In the genomic region with DNA sequence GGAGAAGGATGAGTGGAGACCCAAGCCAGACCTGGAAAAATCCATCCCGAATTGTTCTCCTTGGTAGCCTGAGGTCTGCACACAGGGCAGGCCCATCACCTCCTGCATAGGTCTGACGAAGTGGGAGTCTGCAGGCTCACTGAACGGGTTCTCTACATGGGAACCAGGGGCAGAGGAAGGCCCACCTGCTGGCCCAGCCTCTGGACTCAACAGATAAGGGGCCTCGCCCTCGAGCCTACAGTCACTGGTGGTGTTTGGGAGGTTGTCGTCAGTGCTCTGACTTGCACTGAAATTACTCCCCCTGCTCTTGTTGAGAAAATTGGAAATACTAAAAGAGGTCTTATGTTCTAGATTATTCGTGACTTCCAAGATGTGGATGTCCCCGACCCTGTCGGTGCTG, we compare ENCODE assay signal across 24 mouse cellular contexts. TPM values are rescaled to one million over a fixed set of nuclear protein-coding genes. Genes with fewer than 3 reads are reported as not detected.
DNase-seq lines count a peak whose midpoint lies in the region; ATAC-seq and TF ChIP-seq lines count a peak whose summit lies in the region.
"Had no signal": no experiment of that assay in that cellular context is flagged by ENCODE, and none has a peak within 500 bp of the region (broad histone marks: within the 10 kb centered on the region; RNA-seq: fewer than 3 reads in every experiment).

No protein-coding gene starts in this region.

- no peaks in the 10 kb centered on the region for H3K27me3 ChIP-seq in heart, embryonic 11.5 days (ENCODE audit: control insufficient read depth, insufficient read depth, low read length)
- no peaks in the 10 kb centered on the region for H3K27me3 ChIP-seq in liver, embryonic 16.5 days (ENCODE audit: control insufficient read depth, insufficient read depth, low read depth, low read length)
- H3K27me3 ChIP-seq: CH12.LX; embryonic facial prominence, embryonic 12.5 days; midbrain, embryonic 15.5 days had no signal

- 0 out of 2 replicates have a peak, but pooled peaks cover 4% of the 10 kb centered on the region for H3K4me1 ChIP-seq in heart, embryonic 11.5 days (ENCODE audit: control insufficient read depth, insufficient read depth, low read length)
- H3K4me1 ChIP-seq in bone marrow, adult 2 months (ENCODE audit: control insufficient read depth, insufficient read depth, low read length) = no peaks in the 10 kb centered on the region; the same call in 1 of the 2 replicates
- peaks cover 22% of the 10 kb centered on the region for H3K4me1 ChIP-seq in liver, embryonic 16.5 days (ENCODE audit: control insufficient read depth, low read depth, low read length)
- H3K4me1 ChIP-seq: embryonic facial prominence, embryonic 12.5 days; forebrain, embryonic 10.5 days; limb, embryonic 10.5 days had no signal

- no peak overlapping the region for H3K4me2 ChIP-seq in heart, embryonic 11.5 days
- H3K4me2 ChIP-seq in liver, embryonic 16.5 days (ENCODE audit: low read depth, low read length) = peak overlapping the region; percentile 53
- H3K4me2 ChIP-seq: embryonic facial prominence, embryonic 12.5 days; midbrain, embryonic 15.5 days had no signal

- DNase-seq in heart, adult 8-10 months (ENCODE audit: low spot score) = no peak
- DNase-seq in lung, postnatal 25 days (ENCODE audit: low spot score) = no peak
- no peak for DNase-seq in kidney, postnatal 25 days
- no peak for DNase-seq in cerebellum, adult 11 months
- DNase-seq: adrenal gland, postnatal 10 days; cerebellum, postnatal 14 days; gastrocnemius, postnatal 36 days; lung, adult 2 months; retina, postnatal 1 day; right cerebral cortex, postnatal 4 days; thymus, adult 2 months had no signal

- peak overlapping the region; percentile 57; the same call in 1 of the 2 replicates for H3K27ac ChIP-seq in heart, embryonic 11.5 days (ENCODE audit: low read depth, low read length)
- H3K27ac ChIP-seq in bone marrow, adult 2 months (ENCODE audit: control insufficient read depth, insufficient read depth, low read depth, low read length, poor library complexity) = peak overlapping the region; percentile 47
- H3K27ac ChIP-seq in liver, embryonic 16.5 days (ENCODE audit: low read length) = peak overlapping the region; percentile 80
- H3K27ac ChIP-seq: embryonic facial prominence, embryonic 12.5 days; forebrain, embryonic 10.5 days; kidney, postnatal 0 days; left cerebral cortex, adult 2 months; limb, embryonic 10.5 days; macrophage; midbrain, embryonic 15.5 days had no signal

- no peak for TF ChIP-seq CTCF in bone marrow, adult 2 months (IDR thresholded peaks at IDR 0.05; ENCODE audit: control insufficient read depth, insufficient read depth, low read length)

- no peak overlapping the region for H3K9ac ChIP-seq in heart, embryonic 11.5 days (ENCODE audit: low read depth, low read length)
- H3K9ac ChIP-seq in liver, embryonic 16.5 days (ENCODE audit: low read depth, low read length) = peak overlapping the region; percentile 48; the same call in 1 of the 2 replicates
- H3K9ac ChIP-seq: embryonic facial prominence, embryonic 12.5 days; midbrain, embryonic 15.5 days had no signal

- WGBS in heart, embryonic 11.5 days (ENCODE audit: insufficient replicate concordance) = 74% methylated on average over 9 of the region's 9 CpGs
- WGBS in bone marrow, adult 2 months = 68% methylated on average over 9 of the region's 9 CpGs
- WGBS in liver, embryonic 16.5 days (ENCODE audit: insufficient replicate concordance) = 36% methylated on average over 9 of the region's 9 CpGs

- TF ChIP-seq POLR2A in bone marrow, adult 2 months (IDR thresholded peaks at IDR 0.05; ENCODE audit: borderline replicate concordance, control insufficient read depth, low read depth, low read length) = no peak

- peak; percentile 87 for ATAC-seq in heart, embryonic 11.5 days (replicated peaks; ENCODE audit: insufficient number of reproducible peaks, low FRiP score, low TSS enrichment)
- ATAC-seq in erythroid progenitor cell, adult 5-6 weeks (replicated peaks; ENCODE audit: low FRiP score, poor library complexity, severe bottlenecking) = peak; percentile 97
- peak; percentile 96 for ATAC-seq in liver, embryonic 16.5 days (ENCODE audit: low read depth)
- ATAC-seq: inflammation-experienced regulatory T-cells, adult 6 months; midbrain, embryonic 15.5 days had no signal

- H3K4me3 ChIP-seq in heart, embryonic 11.5 days (ENCODE audit: low read depth, low read length) = no peak overlapping the region
- H3K4me3 ChIP-seq in bone marrow, adult 2 months (replicated peaks; ENCODE audit: control insufficient read depth, low read depth, low read length) = no peak overlapping the region
- peak overlapping the region; percentile 14; the same call in 1 of the 2 replicates for H3K4me3 ChIP-seq in liver, embryonic 16.5 days (ENCODE audit: low read depth, low read length)
- H3K4me3 ChIP-seq: embryonic facial prominence, embryonic 12.5 days; forebrain, embryonic 10.5 days; left cerebral cortex, adult 2 months; limb, embryonic 10.5 days; midbrain, embryonic 15.5 days had no signal

- H3K36me3 ChIP-seq in heart, embryonic 11.5 days (ENCODE audit: control insufficient read depth, insufficient read depth, low read length) = peaks cover 12% of the 10 kb centered on the region
- H3K36me3 ChIP-seq in liver, embryonic 16.5 days (ENCODE audit: control insufficient read depth, insufficient read depth) = peaks cover 19% of the 10 kb centered on the region

- H3K9me3 ChIP-seq in heart, embryonic 11.5 days (replicated peaks; ENCODE audit: control insufficient read depth, low read length) = no peaks in the 10 kb centered on the region
- H3K9me3 ChIP-seq in liver, embryonic 16.5 days (replicated peaks; ENCODE audit: control insufficient read depth, low read length) = no peaks in the 10 kb centered on the region
- H3K9me3 ChIP-seq: embryonic facial prominence, embryonic 12.5 days; forebrain, embryonic 10.5 days; limb, embryonic 10.5 days; midbrain, embryonic 15.5 days had no signal

RNA-seq across cellular contexts. Expression of a gene that starts 12.7 kb away (rescaled TPM):
- polyA plus RNA-seq in heart, embryonic 11.5 days (2014; fragmentation: Nextera tagmentation; extraction: Ambion mirVana) = 84.3 and 87.9 TPM in 2 replicates
- total RNA-seq in heart, adult 8-10 months (2022) = 10 to 100 TPM; 34.0 to 54.1 (median 44.9) TPM
- polyA plus RNA-seq in bone marrow, adult 2 months (2011; ENCODE audit: insufficient read depth, insufficient read length, low replicate concordance, missing spikeins) = 5.9 and 8.7 TPM in 2 replicates
- total RNA-seq in erythroid progenitor cell, adult 5-6 weeks (2015; ENCODE audit: low replicate concordance) = 2.5 TPM in 1 of 2 replicates, not detected in the other
- 3.2 and 14.9 TPM in 2 replicates for total RNA-seq in erythroid progenitor cell, adult 5-6 weeks (2017; ENCODE audit: low replicate concordance)
- 165 and 179 TPM in 2 replicates for polyA plus RNA-seq in liver, embryonic 16.5 days (2015; fragmentation: Nextera tagmentation; extraction: Ambion mirVana)

RNA-seq across cellular contexts. Expression of a gene that starts 18.4 kb away (rescaled TPM):
- polyA plus RNA-seq in heart, embryonic 11.5 days (2014; fragmentation: Nextera tagmentation; extraction: Ambion mirVana) = 16.3 and 17.3 TPM in 2 replicates
- total RNA-seq in heart, adult 8-10 months (2022) = 1 to 10 TPM; 3.8 to 5.2 (median 4.6) TPM
- polyA plus RNA-seq in bone marrow, adult 2 months (2011; ENCODE audit: insufficient read depth, insufficient read length, low replicate concordance, missing spikeins) = 3.3 and 6.5 TPM in 2 replicates
- total RNA-seq in erythroid progenitor cell, adult 5-6 weeks (2015; ENCODE audit: low replicate concordance) = 8.3 and 15.5 TPM in 2 replicates
- total RNA-seq in erythroid progenitor cell, adult 5-6 weeks (2017; ENCODE audit: low replicate concordance) = 9.3 and 20.2 TPM in 2 replicates
- polyA plus RNA-seq in liver, embryonic 16.5 days (2015; fragmentation: Nextera tagmentation; extraction: Ambion mirVana) = 5.5 TPM in 2 replicates

RNA-seq across cellular contexts. Expression of a gene that starts 24.5 kb away (rescaled TPM):
- 43.1 and 43.6 TPM in 2 replicates for polyA plus RNA-seq in heart, embryonic 11.5 days (2014; fragmentation: Nextera tagmentation; extraction: Ambion mirVana)
- 10 to 100 TPM; 17.5 to 23.3 (median 20.6) TPM for total RNA-seq in heart, adult 8-10 months (2022)
- 7.8 and 11.3 TPM in 2 replicates for polyA plus RNA-seq in bone marrow, adult 2 months (2011; ENCODE audit: insufficient read depth, insufficient read length, low replicate concordance, missing spikeins)
- 10.1 and 12.6 TPM in 2 replicates for total RNA-seq in erythroid progenitor cell, adult 5-6 weeks (2015; ENCODE audit: low replicate concordance)
- total RNA-seq in erythroid progenitor cell, adult 5-6 weeks (2017; ENCODE audit: low replicate concordance) = 4.1 and 12.1 TPM in 2 replicates
- 11.4 and 13.1 TPM in 2 replicates for polyA plus RNA-seq in liver, embryonic 16.5 days (2015; fragmentation: Nextera tagmentation; extraction: Ambion mirVana)
